Mouse (Mus musculus): ENCODE measurements around the gene Grip1. TPM values are rescaled to one million over a fixed set of nuclear protein-coding genes. Genes with fewer than 3 reads are reported as not detected.

Grip1 gene
- polyA plus RNA-seq (2012; rRNA removed) = 0.15 and 0.22 TPM in 2 replicates

GRCm38 (mm10) chr10:119453431-119454105, at the start of gene Grip1:
TSS of gene Grip1 (plus strand) at chr10:119453830.
- DNase-seq (ENCODE audit: low read depth, low spot score) = no peak
- WGBS = under 1% methylated on average over 84 of the region's 84 CpGs

DNA sequence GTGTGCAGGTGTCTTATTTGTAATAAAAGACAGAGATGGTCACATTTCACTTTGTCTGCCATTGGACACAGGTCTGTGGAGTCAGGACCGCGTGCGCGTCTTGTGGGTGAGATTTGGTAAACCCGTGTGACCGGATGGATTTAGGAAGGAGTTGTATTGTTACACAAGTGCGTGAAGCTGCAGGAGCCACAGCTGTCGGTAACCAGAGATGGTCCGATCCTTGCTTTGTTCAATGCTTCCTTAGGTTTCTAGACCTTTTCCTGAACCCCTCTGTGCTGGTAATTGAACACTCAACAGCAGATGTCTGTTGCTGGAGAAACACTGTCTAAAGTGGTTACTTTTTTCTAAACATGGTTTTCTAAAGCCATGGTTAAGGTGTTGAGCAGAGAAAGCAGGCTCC, 48.5 kb upstream of the Grip1 start:
- WGBS = 97% methylated on average over 9 of the region's 9 CpGs
- no peak for DNase-seq (ENCODE audit: low read depth, low spot score)

DNA sequence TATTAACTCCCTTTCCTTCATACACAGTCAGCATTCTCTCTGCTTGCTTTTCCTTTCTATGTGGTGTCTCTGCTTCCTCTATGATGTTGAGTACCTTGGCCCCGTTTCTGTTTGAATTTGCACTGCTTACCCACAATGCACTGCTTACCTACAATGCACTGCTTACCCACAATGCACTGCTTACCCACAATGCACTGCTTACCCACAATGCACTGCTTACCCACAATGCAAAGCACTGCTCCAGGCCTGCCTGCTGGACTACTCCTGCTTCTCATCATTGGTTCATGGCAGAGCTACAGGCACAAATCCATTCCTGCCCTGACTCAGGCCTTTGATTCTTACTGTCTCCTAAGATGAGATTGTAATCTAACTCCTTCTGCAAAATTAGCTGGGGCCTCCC, 48.0 kb upstream of the Grip1 start:
- no peak for DNase-seq (ENCODE audit: low read depth, low spot score)
- WGBS = 78% methylated on average over 1 of the region's 1 CpGs

DNA sequence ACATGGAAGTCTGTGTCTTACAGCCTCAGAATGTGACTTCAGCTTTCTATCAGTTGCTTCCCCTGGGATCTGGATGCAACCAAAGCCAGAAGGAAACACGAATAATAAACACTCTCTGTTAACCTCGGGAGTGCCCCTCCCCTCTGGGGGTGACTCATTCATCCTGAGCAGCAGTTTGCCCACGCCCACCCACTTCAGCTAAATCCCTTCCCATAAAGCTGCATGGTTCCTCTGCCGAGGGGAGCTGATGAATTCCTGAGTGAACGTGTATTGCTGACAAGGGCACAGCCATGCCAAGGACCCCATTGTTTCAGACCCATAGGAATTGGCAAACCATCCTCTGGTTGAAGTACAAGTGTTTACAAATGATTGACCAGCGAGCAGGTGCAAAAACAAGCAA, 45.3 kb upstream of the Grip1 start:
- no peak for DNase-seq (ENCODE audit: low read depth, low spot score)
- WGBS = 5% methylated on average over 6 of the region's 6 CpGs

- WGBS = 93% methylated on average over 11 of the region's 11 CpGs
- no peak for DNase-seq (ENCODE audit: low read depth, low spot score)
These were observed 40.4 kb upstream of the Grip1 start for GRCm38 (mm10) chr10:119413238-119413637.

DNA sequence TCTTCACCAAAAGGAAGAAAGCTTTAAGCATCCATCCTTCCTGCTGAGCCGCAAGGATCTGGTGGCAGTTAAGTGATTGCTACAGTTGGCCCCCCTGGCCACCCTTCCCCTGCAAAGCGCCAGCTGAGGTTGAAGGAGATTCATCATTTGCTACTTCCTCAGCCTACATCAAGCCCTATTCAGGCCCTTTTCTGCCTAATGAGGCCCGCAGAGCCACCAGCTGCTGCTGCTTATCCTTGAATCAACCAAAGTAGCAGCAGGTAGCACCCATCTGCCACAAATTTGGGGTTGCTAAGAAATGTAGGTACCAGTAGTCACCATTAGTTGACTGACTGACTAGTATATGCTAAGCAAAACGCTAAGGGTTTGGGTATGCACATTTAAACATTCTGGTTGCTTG, 38.5 kb upstream of the Grip1 start:
- 76% methylated on average over 4 of the region's 4 CpGs for WGBS
- DNase-seq (ENCODE audit: low read depth, low spot score) = no peak

- 19% methylated on average over 6 of the region's 6 CpGs for WGBS
- no peak for DNase-seq (ENCODE audit: low read depth, low spot score)
These were observed 32.2 kb upstream of the Grip1 start for GRCm38 (mm10) chr10:119421418-119421817.

- DNase-seq (ENCODE audit: low read depth, low spot score) = no peak
- 88% methylated on average over 11 of the region's 11 CpGs for WGBS
These were observed 29.7 kb upstream of the Grip1 start for GRCm38 (mm10) chr10:119423821-119424534.

DNA sequence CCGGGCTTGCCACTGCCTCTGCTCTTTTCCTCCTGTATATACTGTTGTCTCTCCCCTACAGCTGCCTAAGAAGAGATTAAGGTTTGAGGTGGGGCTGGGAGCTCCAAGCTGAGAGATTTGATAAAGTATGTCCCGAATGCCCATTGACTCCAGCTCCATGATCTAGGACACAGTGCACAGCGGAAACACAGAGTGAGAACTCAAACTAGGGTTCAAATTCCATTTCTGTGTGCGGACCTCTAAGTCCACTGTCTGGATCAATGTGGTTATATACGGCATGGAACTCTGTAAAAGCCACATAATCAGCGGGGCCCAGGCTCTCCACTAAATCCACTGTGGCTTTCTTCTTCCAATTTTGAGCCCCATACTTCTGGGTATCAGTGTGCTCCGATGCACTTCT, 26.0 kb upstream of the Grip1 start:
- DNase-seq (ENCODE audit: low read depth, low spot score) = no peak
- 88% methylated on average over 7 of the region's 7 CpGs for WGBS

GRCm38 (mm10) chr10:119428106-119428505, 25.5 kb upstream of the Grip1 start:
- no peak for DNase-seq (ENCODE audit: low read depth, low spot score)
- WGBS = 63% methylated on average over 7 of the region's 7 CpGs

GRCm38 (mm10) chr10:119430240-119430639, 23.4 kb upstream of the Grip1 start:
- no peak for DNase-seq (ENCODE audit: low read depth, low spot score)
- WGBS = 83% methylated on average over 7 of the region's 7 CpGs

DNA sequence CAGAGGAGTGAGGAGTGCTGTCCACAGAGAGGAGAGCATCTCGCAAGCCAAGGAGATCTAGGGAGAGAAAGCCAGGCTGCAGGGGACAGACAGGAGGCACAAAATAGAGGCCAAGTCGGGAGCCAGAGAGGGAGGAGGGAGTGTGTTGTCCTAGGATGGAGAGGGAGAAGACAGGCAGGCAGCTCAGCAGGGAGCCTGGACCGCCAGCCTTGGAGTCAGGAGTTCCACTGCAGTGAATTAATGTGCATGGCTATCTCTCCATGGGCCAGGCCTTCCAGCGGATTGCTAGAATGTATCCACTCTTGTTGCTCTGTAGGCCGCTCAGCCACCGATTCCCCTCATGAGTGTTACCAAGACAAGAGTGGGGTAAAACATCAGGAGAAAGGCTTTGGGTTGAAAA, 21.8 kb upstream of the Grip1 start:
- DNase-seq (ENCODE audit: low read depth, low spot score) = no peak
- WGBS = 78% methylated on average over 6 of the region's 6 CpGs

- WGBS = 90% methylated on average over 7 of the region's 7 CpGs
- DNase-seq (ENCODE audit: low read depth, low spot score) = no peak
These were observed 17.8 kb upstream of the Grip1 start for GRCm38 (mm10) chr10:119435818-119436217.

DNA sequence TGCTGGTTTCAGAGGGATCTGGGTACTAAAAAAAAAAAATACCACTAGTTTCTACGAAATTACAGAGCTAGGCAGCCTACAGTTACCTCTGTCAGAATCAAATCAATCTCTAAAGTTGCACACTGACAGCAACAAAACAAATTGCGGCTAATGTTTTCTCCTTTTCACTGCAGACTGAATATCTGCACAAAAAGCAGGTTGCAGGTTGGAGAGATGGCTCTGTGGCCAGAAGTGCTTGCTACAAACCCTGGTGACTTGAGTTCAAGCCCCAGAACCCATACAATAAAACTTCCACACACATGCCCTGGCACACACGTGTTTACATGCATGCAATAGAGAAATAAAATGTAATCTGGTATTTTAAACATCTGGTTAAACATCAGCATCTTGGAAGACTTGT, 16.3 kb upstream of the Grip1 start:
- WGBS = 62% methylated on average over 3 of the region's 3 CpGs
- DNase-seq (ENCODE audit: low read depth, low spot score) = no peak

DNA sequence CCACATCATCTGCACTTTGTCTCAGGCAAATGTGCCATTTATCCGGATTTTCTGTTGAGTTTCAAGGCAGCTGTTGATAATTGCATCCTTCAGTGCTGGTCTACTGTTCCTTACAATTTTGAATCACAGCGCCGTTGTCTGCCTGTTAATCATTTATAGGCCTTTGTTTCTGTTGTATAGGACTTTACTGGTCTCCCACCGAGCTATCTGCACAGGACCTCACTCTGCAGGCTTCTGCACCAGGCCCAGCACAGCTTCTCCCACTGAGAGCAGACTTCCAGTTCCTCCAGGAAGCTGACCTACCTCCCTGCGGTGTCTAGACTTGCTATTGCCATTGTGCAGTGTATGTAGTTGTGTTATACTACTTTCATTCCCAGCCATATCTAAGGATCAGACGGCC, 11.9 kb upstream of the Grip1 start:
- WGBS = 25% methylated on average over 6 of the region's 6 CpGs

GRCm38 (mm10) chr10:119447392-119447914, 6.2 kb upstream of the Grip1 start:
- DNase-seq (ENCODE audit: low read depth, low spot score) = no peak
- WGBS = 34% methylated on average over 14 of the region's 14 CpGs

More for the DNA sequence above, 11.9 kb upstream of the Grip1 start:
- DNase-seq (ENCODE audit: low read depth, low spot score) = no peak

DNA sequence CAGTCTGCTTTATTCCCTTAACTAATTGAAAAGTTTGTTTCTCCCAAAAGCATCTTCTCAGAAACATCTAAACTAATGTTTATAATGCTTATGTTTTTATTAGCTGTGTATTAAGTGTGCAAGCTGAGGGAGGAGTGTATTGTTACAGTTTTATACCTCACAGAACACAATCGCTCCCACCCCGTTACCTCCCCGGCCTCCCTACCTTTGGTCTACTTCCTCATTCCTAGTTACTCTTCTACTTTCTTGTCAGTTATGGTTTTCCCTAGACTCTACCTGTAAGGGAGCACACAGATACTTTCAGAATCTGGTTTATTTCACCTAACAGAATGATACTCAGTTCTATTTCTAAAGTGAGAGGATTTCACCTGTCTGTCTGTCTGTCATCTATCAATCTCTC, 5.7 kb upstream of the Grip1 start:
- DNase-seq (ENCODE audit: low read depth, low spot score) = no peak
- 23% methylated on average over 3 of the region's 3 CpGs for WGBS

- WGBS = 40% methylated on average over 5 of the region's 5 CpGs
These were observed 932 bp upstream of the Grip1 start for GRCm38 (mm10) chr10:119452698-119453097.

GRCm38 (mm10) chr10:119454106-119454667, 557 bp downstream of the Grip1 start:
- DNase-seq (ENCODE audit: low read depth, low spot score) = no peak
- WGBS = 1% methylated on average over 57 of the region's 57 CpGs

More at GRCm38 (mm10) chr10:119452698-119453097, 932 bp upstream of the Grip1 start:
- DNase-seq (ENCODE audit: low read depth, low spot score) = no peak

- no peak for DNase-seq (ENCODE audit: low read depth, low spot score)
- WGBS = 2% methylated on average over 29 of the region's 31 CpGs
These were observed 1.3 kb downstream of the Grip1 start for GRCm38 (mm10) chr10:119454668-119455542.
